ENCODE assay signal across 8 mouse cellular contexts in genomic region chr9:120570741-120571592, GRCm38 (mm10). TPM values are rescaled to one million over a fixed set of nuclear protein-coding genes. Genes with fewer than 3 reads are reported as not detected.
A peak's percentile ranks its signal among the peaks of the same experiment; 100 is the strongest.
DNase-seq lines count a peak whose midpoint lies in the region; ATAC-seq lines count a peak whose summit lies in the region.

TSS of gene Rpl14 (plus strand) at chr9:120571444.

- peak; percentile 98 for DNase-seq in ZHBTc4 (ENCODE audit: low read depth, low spot score)
- peak; percentile 96 to 97 for DNase-seq in gastrocnemius, adult 8-10 months (ENCODE audit: low spot score in 2 of 2)
- peak; percentile 98 for DNase-seq in induced T-regulatory cell, adult 2 months (ENCODE audit: low read depth)
- DNase-seq in left cerebral cortex, adult 9 months (ENCODE audit: low spot score in 2 of 2): peak; percentile 91 to 98
- DNase-seq in right cerebral cortex, postnatal 14 days: peak; percentile 99
- DNase-seq in urinary bladder, postnatal 36 days (ENCODE audit: low spot score in 2 of 2): peak; percentile 97 to 98

- peak; percentile 91 for ATAC-seq in common myeloid progenitor, adult 5-6 weeks (replicated peaks; ENCODE audit: low read depth, poor library complexity, severe bottlenecking)
- peak; percentile 84 for ATAC-seq in megakaryocyte progenitor cell, adult 5-6 weeks (replicated peaks; ENCODE audit: poor library complexity)

RNA-seq across cellular contexts. Expression of gene Rpl14, which starts in this region (rescaled TPM):
- total RNA-seq in common myeloid progenitor, adult 5-6 weeks (2017): 2,413 and 3,257 TPM in 2 replicates
- total RNA-seq in gastrocnemius, adult 8-10 months (2022): 100 to 1,000 TPM; 270 to 356 (median 296) TPM
- total RNA-seq in megakaryocyte progenitor cell, adult 5-6 weeks (2015): 2,102 and 2,150 TPM in 2 replicates
- 2,250 and 2,701 TPM in 2 replicates for total RNA-seq in megakaryocyte progenitor cell, adult 5-6 weeks (2017)

Comparison
In these comparisons a context has a peak if more than half of its experiments do, and no peak if none do; other contexts are left out.
1. Peak in every context shown above with its lines: DNase-seq and ATAC-seq.